14 mouse cellular contexts compared by ENCODE assay signal in genomic region chr11:108072606-108073243, GRCm38 (mm10).
DNase-seq lines count a peak whose midpoint lies in the region; ATAC-seq and TF ChIP-seq lines count a peak whose summit lies in the region.
"Had no signal": no experiment of that assay in that cellular context is flagged by ENCODE, and none has a peak within 500 bp of the region (broad histone marks: within the 10 kb centered on the region; RNA-seq: fewer than 3 reads in every experiment).

No protein-coding gene starts in this region.

- 76% methylated on average over 6 of the region's 6 CpGs for WGBS in kidney, embryonic 14.5 days
- WGBS in stomach, postnatal 0 days: 61% methylated on average over 6 of the region's 6 CpGs
- WGBS in hindbrain, embryonic 11.5 days: 82% methylated on average over 6 of the region's 6 CpGs

- no peak for ATAC-seq in kidney, embryonic 14.5 days (ENCODE audit: low FRiP score, low TSS enrichment)
- ATAC-seq in stomach, postnatal 0 days (ENCODE audit: low FRiP score, low TSS enrichment): no peak
- ATAC-seq in hindbrain, embryonic 11.5 days (ENCODE audit: low FRiP score): no peak
- ATAC-seq: forebrain, embryonic 16.5 days had no signal

- DNase-seq in adrenal gland, adult (ENCODE audit: inconsistent age in 2 of 2, low spot score in 1 of 2): peak; percentile 17 to 45
- DNase-seq in adrenal gland, adult 8-10 months: no peak
- DNase-seq in kidney, postnatal 10 days: peak; percentile 21
- DNase-seq in retina, postnatal 1 day: peak; percentile 51
- no peak for DNase-seq in retina, embryonic 14.5 days (ENCODE audit: low spot score)
- DNase-seq in stomach, postnatal 0 days (ENCODE audit: low spot score): no peak
- no peak for DNase-seq in hindbrain, embryonic 11.5 days (ENCODE audit: low spot score)
- DNase-seq: cerebellum, adult 11-12 months; gastrocnemius, postnatal 10 days; kidney, postnatal 25 days; liver, embryonic 13.5 days had no signal

- H3K4me1 ChIP-seq in kidney, embryonic 14.5 days (ENCODE audit: control insufficient read depth, insufficient read depth, low read length): no peaks in the 10 kb centered on the region
- no peaks in the 10 kb centered on the region for H3K4me1 ChIP-seq in stomach, postnatal 0 days (replicated peaks; ENCODE audit: control insufficient read depth, insufficient read depth)
- H3K4me1 ChIP-seq in hindbrain, embryonic 11.5 days (replicated peaks; ENCODE audit: control insufficient read depth, insufficient read depth, low read length): no peaks in the 10 kb centered on the region
- H3K4me1 ChIP-seq: liver, embryonic 13.5 days had no signal

- H3K9me3 ChIP-seq in kidney, embryonic 14.5 days (ENCODE audit: control insufficient read depth, low read length): no peaks in the 10 kb centered on the region
- no peaks in the 10 kb centered on the region for H3K9me3 ChIP-seq in stomach, postnatal 0 days (ENCODE audit: control insufficient read depth, low read length)
- H3K9me3 ChIP-seq in hindbrain, embryonic 11.5 days (ENCODE audit: control insufficient read depth, low read length): no peaks in the 10 kb centered on the region
- H3K9me3 ChIP-seq: liver, embryonic 13.5 days had no signal

- H3K4me3 ChIP-seq in kidney, embryonic 14.5 days (ENCODE audit: low read length): no peak overlapping the region
- H3K4me3 ChIP-seq in stomach, postnatal 0 days (ENCODE audit: low read depth, low read length): no peak overlapping the region
- H3K4me3 ChIP-seq in hindbrain, embryonic 11.5 days (ENCODE audit: low read depth, low read length): no peak overlapping the region
- H3K4me3 ChIP-seq: liver, embryonic 13.5 days; myocyte had no signal

- no peaks in the 10 kb centered on the region for H3K36me3 ChIP-seq in kidney, embryonic 14.5 days (ENCODE audit: control insufficient read depth, insufficient read depth, low read length)
- H3K36me3 ChIP-seq in stomach, postnatal 0 days (ENCODE audit: control insufficient read depth, insufficient read depth, low read length): no peaks in the 10 kb centered on the region
- H3K36me3 ChIP-seq in hindbrain, embryonic 11.5 days (ENCODE audit: control insufficient read depth, insufficient read depth, low read length): no peaks in the 10 kb centered on the region
- H3K36me3 ChIP-seq: liver, embryonic 13.5 days had no signal

- no peak for TF ChIP-seq EP300 in stomach, postnatal 0 days (optimal IDR thresholded peaks at IDR 0.05)

- H3K4me2 ChIP-seq in kidney, embryonic 14.5 days (replicated peaks; ENCODE audit: low read depth, low read length): no peak overlapping the region
- no peak overlapping the region for H3K4me2 ChIP-seq in stomach, postnatal 0 days (replicated peaks; ENCODE audit: low read depth)
- H3K4me2 ChIP-seq in hindbrain, embryonic 11.5 days (replicated peaks; ENCODE audit: low read depth, low read length): no peak overlapping the region
- H3K4me2 ChIP-seq: liver, embryonic 13.5 days had no signal

- H3K27ac ChIP-seq in kidney, embryonic 14.5 days (ENCODE audit: low read depth, low read length): no peak overlapping the region
- H3K27ac ChIP-seq in stomach, postnatal 0 days (replicated peaks): no peak overlapping the region
- no peak overlapping the region for H3K27ac ChIP-seq in hindbrain, embryonic 11.5 days (ENCODE audit: low read depth, low read length)
- H3K27ac ChIP-seq: liver, embryonic 13.5 days had no signal

- no peak overlapping the region for H3K9ac ChIP-seq in kidney, embryonic 14.5 days (ENCODE audit: low read depth, low read length)
- no peak overlapping the region for H3K9ac ChIP-seq in stomach, postnatal 0 days (ENCODE audit: low read length)
- no peak overlapping the region for H3K9ac ChIP-seq in hindbrain, embryonic 11.5 days (ENCODE audit: low read depth, low read length)
- H3K9ac ChIP-seq: liver, embryonic 13.5 days had no signal

- H3K27me3 ChIP-seq in kidney, embryonic 14.5 days (ENCODE audit: control insufficient read depth, insufficient read depth, low read length): no peaks in the 10 kb centered on the region
- H3K27me3 ChIP-seq in stomach, postnatal 0 days (ENCODE audit: control insufficient read depth, insufficient read depth, low read length): no peaks in the 10 kb centered on the region
- H3K27me3 ChIP-seq in hindbrain, embryonic 11.5 days (ENCODE audit: control insufficient read depth, insufficient read depth, low read length): no peaks in the 10 kb centered on the region
- H3K27me3 ChIP-seq: liver, embryonic 13.5 days had no signal

- peak; percentile 58 for TF ChIP-seq CTCF in stomach, postnatal 0 days (IDR thresholded peaks at IDR 0.05; ENCODE audit: low read depth)

Comparison
In these comparisons a context has a peak if more than half of its experiments do, and no peak if none do; other contexts are left out.
1. DNase-seq: peak in adrenal gland, adult (2 of 2), kidney, postnatal 10 days (single experiment) and retina, postnatal 1 day (single experiment); none in adrenal gland, adult 8-10 months (single experiment), retina, embryonic 14.5 days (single experiment), stomach, postnatal 0 days (single experiment) and hindbrain, embryonic 11.5 days (single experiment).